Mouse (Mus musculus) small intestine, adult 2 months (tissue): Measurements from ENCODE around the gene Elovl3.

Experiments used
- CTCF ChIP-seq: fragments of 200-500 bp; IDR thresholded peaks from 2 replicates; pipeline ENCODE4 v1.5.1; 2012; ENCODE audit warnings: low read depth, mild to moderate bottlenecking, control low read depth, inconsistent platforms, low read length, moderate library complexity, mixed read lengths; ENCODE audit not compliant: insufficient replicate concordance, insufficient read length; ENCODE audit errors: extremely low read depth
- POLR2A ChIP-seq: fragments of 200-500 bp; IDR thresholded peaks from 2 replicates; pipeline ENCODE4 v1.6.1; 2012; ENCODE audit warnings: low read depth, mild to moderate bottlenecking, control low read depth, inconsistent platforms, low read length, moderate library complexity

GRCm38 (mm10) chr19:46182241-46182640, 50.5 kb downstream of the Elovl3 start:
- TF ChIP-seq POLR2A (no peak), CTCF (no peak)
